Mouse (Mus musculus): ENCODE results near the gene H2-DMb2. TPM values are rescaled to one million over a fixed set of nuclear protein-coding genes. Genes with fewer than 3 reads are reported as not detected.

The H2-DMb2 gene
- polyA plus RNA-seq, 1 experiment from 2014 or later = 0.28 TPM

DNA sequence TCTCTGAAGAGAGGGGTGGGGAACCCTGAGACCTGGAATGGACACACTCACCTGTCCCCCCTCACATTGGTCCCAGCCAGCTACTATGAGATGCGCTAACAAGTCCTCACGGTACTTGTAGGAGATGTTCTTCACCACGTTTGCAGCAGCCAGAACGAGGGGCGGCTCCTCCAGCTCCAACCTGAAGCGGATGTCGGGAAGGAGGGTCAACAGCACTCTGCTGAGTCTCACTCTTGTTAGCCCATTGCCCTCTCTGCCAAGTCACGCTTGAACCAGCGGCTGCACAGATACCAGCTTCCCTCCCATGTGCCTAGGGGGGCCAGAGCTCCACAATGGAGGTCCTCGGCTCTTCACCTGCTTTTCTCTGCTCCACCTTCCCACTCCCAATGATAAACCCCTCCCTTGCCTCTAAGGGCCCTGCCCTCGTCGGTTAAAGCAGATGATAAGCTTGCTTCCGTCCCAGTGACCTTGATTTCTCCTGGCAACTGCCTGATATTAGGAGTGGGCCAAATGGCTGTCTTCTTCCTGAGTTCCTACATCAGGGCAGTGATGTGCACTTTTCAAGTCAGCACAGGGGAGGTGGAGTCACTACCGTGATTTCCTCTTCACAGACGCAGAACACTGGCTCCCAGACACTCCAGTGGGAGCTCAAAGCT, 40.6 kb downstream of the H2-DMb2 start:
- ATAC-seq = no peak
- H3K36me3 ChIP-seq (ENCODE audit: control insufficient read depth, insufficient read depth, low read length) = no peaks in the 10 kb centered on the region
- H3K27ac ChIP-seq (ENCODE audit: low read depth, low read length) = no peak overlapping the region
- no peak overlapping the region for H3K9ac ChIP-seq (ENCODE audit: low read depth, low read length)
- peaks cover 20% of the 10 kb centered on the region for H3K27me3 ChIP-seq (replicated peaks; ENCODE audit: control insufficient read depth, insufficient read depth, low read length)
- peaks cover 12% of the 10 kb centered on the region for H3K4me1 ChIP-seq (ENCODE audit: control insufficient read depth, insufficient read depth, low read depth, low read length)
- no peaks in the 10 kb centered on the region for H3K9me3 ChIP-seq (ENCODE audit: control insufficient read depth, low read length)
- no peak overlapping the region for H3K4me3 ChIP-seq (ENCODE audit: low read length)
- H3K4me2 ChIP-seq (ENCODE audit: low read length) = no peak overlapping the region
- whole genome bisulfite sequencing = 83% methylated on average over 15 of the region's 15 CpGs

- Histone ChIP-seq H3K4me2 (ENCODE audit: low read length) (no peak overlapping the region), H3K9me3 (ENCODE audit: control insufficient read depth, low read length) (no peaks in the 10 kb centered on the region), H3K36me3 (ENCODE audit: control insufficient read depth, insufficient read depth, low read length) (no peaks in the 10 kb centered on the region), H3K4me1 (ENCODE audit: control insufficient read depth, insufficient read depth, low read depth, low read length) (peaks cover 12% of the 10 kb centered on the region), H3K4me3 (ENCODE audit: low read length) (no peak overlapping the region), H3K27ac (ENCODE audit: low read depth, low read length) (no peak overlapping the region), H3K27me3 (replicated peaks; ENCODE audit: control insufficient read depth, insufficient read depth, low read length) (peaks cover 33% of the 10 kb centered on the region), H3K9ac (ENCODE audit: low read depth, low read length) (no peak overlapping the region)
- WGBS = 92% methylated on average over 9 of the region's 9 CpGs
- ATAC-seq = no peak
These were observed 42.4 kb downstream of the H2-DMb2 start for GRCm38 (mm10) chr17:34185526-34185925.

DNA sequence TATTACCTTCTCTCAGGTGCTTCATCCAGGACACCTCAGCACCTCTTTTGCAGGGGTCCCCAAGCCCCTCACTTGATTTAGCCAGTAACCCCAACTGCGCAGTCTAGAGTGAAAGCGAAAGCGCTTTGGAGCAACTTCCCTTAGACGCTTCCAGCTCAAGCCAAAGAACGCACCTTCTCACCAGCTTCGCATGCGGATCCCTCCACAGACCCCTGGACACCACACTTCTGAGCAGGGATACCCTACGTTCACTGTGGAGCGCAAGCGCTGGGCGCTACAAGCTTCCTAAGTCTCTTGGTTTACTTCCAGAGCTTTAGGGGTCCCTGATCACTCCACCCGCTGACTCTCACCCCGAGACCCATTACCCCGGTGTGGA, 43.8 kb downstream of the H2-DMb2 start:
- H3K27ac ChIP-seq (ENCODE audit: low read depth, low read length) = no peak overlapping the region
- peak overlapping the region; percentile 94 for H3K4me2 ChIP-seq (ENCODE audit: low read length)
- H3K36me3 ChIP-seq (ENCODE audit: control insufficient read depth, insufficient read depth, low read length) = no peaks in the 10 kb centered on the region
- peak overlapping the region; percentile 54 for H3K4me3 ChIP-seq (ENCODE audit: low read length)
- H3K9me3 ChIP-seq (ENCODE audit: control insufficient read depth, low read length) = no peaks in the 10 kb centered on the region
- ATAC-seq = peak; percentile 71
- WGBS = 3% methylated on average over 14 of the region's 14 CpGs
- peaks cover 38% of the 10 kb centered on the region for H3K27me3 ChIP-seq (replicated peaks; ENCODE audit: control insufficient read depth, insufficient read depth, low read length)
- peak overlapping the region; percentile 68 for H3K9ac ChIP-seq (ENCODE audit: low read depth, low read length)
- H3K4me1 ChIP-seq (ENCODE audit: control insufficient read depth, insufficient read depth, low read depth, low read length) = peaks cover 12% of the 10 kb centered on the region

DNA sequence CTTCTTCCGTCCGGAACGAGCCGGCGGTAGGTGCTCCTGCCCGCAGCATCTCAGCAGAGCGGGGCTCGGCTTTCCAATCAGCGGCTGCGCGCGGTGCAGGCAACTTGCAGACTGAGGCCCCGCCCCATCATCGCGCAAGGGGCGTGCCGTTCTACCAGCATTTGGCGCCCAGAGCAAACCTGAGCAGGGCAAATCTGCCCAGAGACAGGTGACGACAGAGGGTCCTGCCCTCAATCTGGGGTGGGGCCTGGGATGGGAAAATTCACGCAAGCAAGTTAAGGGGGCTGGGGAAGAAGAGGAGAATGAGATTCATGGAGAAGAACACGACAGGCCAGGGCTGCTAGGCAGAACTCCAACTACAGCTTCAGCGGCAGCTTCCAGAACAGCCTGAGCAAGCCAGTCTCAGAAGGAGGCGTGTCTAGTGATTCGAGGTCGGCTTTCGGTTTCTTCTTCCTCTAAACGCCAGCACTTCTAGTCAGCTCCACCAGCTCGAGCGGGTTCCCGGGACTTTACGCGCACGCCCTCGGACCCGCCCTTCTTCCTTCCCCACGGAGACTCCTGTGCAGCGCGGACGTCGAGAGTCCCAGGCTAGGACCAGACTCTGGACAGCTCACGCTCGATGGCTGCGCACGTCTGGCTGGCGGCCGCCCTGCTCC, 44.3 kb downstream of the H2-DMb2 start, which contains the start of the genes Tap1 and Psmb9:
Gene Tap1, plus strand, starts transcription at position 293 of the 656 bp plus-strand sequence.
Gene Psmb9, minus strand, starts transcription at position 504 of the 656 bp plus-strand sequence.
- peak within 1 kb of the TSS; percentile 94 for H3K4me2 ChIP-seq (ENCODE audit: low read length)
- peak within 1 kb of the TSS; percentile 68 for H3K9ac ChIP-seq (ENCODE audit: low read depth, low read length)
- peaks cover 38% of the 10 kb centered on the region for H3K27me3 ChIP-seq (replicated peaks; ENCODE audit: control insufficient read depth, insufficient read depth, low read length)
- no peaks in the 10 kb centered on the region for H3K36me3 ChIP-seq (ENCODE audit: control insufficient read depth, insufficient read depth, low read length)
- H3K27ac ChIP-seq (ENCODE audit: low read depth, low read length) = peak within 1 kb of the TSS; percentile 39; the same call in 1 of the 2 replicates
- no peaks in the 10 kb centered on the region for H3K9me3 ChIP-seq (ENCODE audit: control insufficient read depth, low read length)
- WGBS = under 1% methylated on average over 46 of the region's 46 CpGs
- peak; percentile 97 for ATAC-seq
- peaks cover 12% of the 10 kb centered on the region for H3K4me1 ChIP-seq (ENCODE audit: control insufficient read depth, insufficient read depth, low read depth, low read length)
- H3K4me3 ChIP-seq (ENCODE audit: low read length) = peak within 1 kb of the TSS; percentile 54

- peak overlapping the region; percentile 94 for H3K4me2 ChIP-seq (ENCODE audit: low read length)
- H3K27ac ChIP-seq (ENCODE audit: low read depth, low read length) = no peak overlapping the region
- no peaks in the 10 kb centered on the region for H3K9me3 ChIP-seq (ENCODE audit: control insufficient read depth, low read length)
- H3K27me3 ChIP-seq (replicated peaks; ENCODE audit: control insufficient read depth, insufficient read depth, low read length) = peaks cover 43% of the 10 kb centered on the region
- no peak for ATAC-seq
- peak overlapping the region; percentile 68 for H3K9ac ChIP-seq (ENCODE audit: low read depth, low read length)
- H3K4me1 ChIP-seq (ENCODE audit: control insufficient read depth, insufficient read depth, low read depth, low read length) = peaks cover 12% of the 10 kb centered on the region
- H3K4me3 ChIP-seq (ENCODE audit: low read length) = peak overlapping the region; percentile 54
- no peaks in the 10 kb centered on the region for H3K36me3 ChIP-seq (ENCODE audit: control insufficient read depth, insufficient read depth, low read length)
- WGBS = 3% methylated on average over 20 of the region's 20 CpGs
These were observed 44.9 kb downstream of the H2-DMb2 start for GRCm38 (mm10) chr17:34188010-34188409.

- no peaks in the 10 kb centered on the region for H3K9me3 ChIP-seq (ENCODE audit: control insufficient read depth, low read length)
- peaks cover 48% of the 10 kb centered on the region for H3K27me3 ChIP-seq (replicated peaks; ENCODE audit: control insufficient read depth, insufficient read depth, low read length)
- H3K9ac ChIP-seq (ENCODE audit: low read depth, low read length) = no peak overlapping the region
- H3K4me1 ChIP-seq (ENCODE audit: control insufficient read depth, insufficient read depth, low read depth, low read length) = peaks cover 12% of the 10 kb centered on the region
- no peak overlapping the region for H3K4me3 ChIP-seq (ENCODE audit: low read length)
- no peak overlapping the region for H3K4me2 ChIP-seq (ENCODE audit: low read length)
- H3K27ac ChIP-seq (ENCODE audit: low read depth, low read length) = no peak overlapping the region
- no peak for ATAC-seq
- H3K36me3 ChIP-seq (ENCODE audit: control insufficient read depth, insufficient read depth, low read length) = no peaks in the 10 kb centered on the region
- WGBS = 80% methylated on average over 6 of the region's 6 CpGs
These were observed 45.9 kb downstream of the H2-DMb2 start for GRCm38 (mm10) chr17:34188986-34189385.

- no peak overlapping the region for H3K4me3 ChIP-seq (ENCODE audit: low read length)
- H3K27me3 ChIP-seq (replicated peaks; ENCODE audit: control insufficient read depth, insufficient read depth, low read length) = peaks cover 60% of the 10 kb centered on the region
- 28% methylated on average over 16 of the region's 16 CpGs for WGBS
- H3K4me2 ChIP-seq (ENCODE audit: low read length) = no peak overlapping the region
- peaks cover 8% of the 10 kb centered on the region for H3K4me1 ChIP-seq (ENCODE audit: control insufficient read depth, insufficient read depth, low read depth, low read length)
- no peaks in the 10 kb centered on the region for H3K36me3 ChIP-seq (ENCODE audit: control insufficient read depth, insufficient read depth, low read length)
- no peak for ATAC-seq
- H3K27ac ChIP-seq (ENCODE audit: low read depth, low read length) = no peak overlapping the region
- H3K9me3 ChIP-seq (ENCODE audit: control insufficient read depth, low read length) = no peaks in the 10 kb centered on the region
- no peak overlapping the region for H3K9ac ChIP-seq (ENCODE audit: low read depth, low read length)
These were observed 49.7 kb downstream of the H2-DMb2 start for GRCm38 (mm10) chr17:34192852-34193251.

DNA sequence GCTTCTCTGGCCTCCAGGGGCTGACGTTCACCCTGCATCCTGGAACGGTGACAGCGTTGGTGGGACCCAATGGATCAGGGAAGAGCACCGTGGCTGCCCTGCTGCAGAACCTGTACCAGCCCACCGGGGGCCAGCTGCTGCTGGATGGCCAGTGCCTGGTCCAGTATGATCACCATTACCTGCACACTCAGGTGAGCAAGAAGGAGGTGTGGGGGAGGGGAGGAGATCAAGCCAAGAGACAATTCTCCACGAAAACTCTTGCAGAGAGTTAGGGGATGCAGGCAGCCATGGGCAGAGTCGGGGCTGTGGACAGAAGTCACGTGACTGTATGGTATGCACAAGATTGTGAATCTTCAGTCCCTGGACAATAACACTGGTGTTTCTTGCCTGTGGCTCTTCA, 50.4 kb downstream of the H2-DMb2 start:
- H3K4me1 ChIP-seq (ENCODE audit: control insufficient read depth, insufficient read depth, low read depth, low read length) = peaks cover 8% of the 10 kb centered on the region
- peaks cover 62% of the 10 kb centered on the region for H3K27me3 ChIP-seq (replicated peaks; ENCODE audit: control insufficient read depth, insufficient read depth, low read length)
- 56% methylated on average over 8 of the region's 8 CpGs for WGBS
- ATAC-seq = no peak
- no peak overlapping the region for H3K9ac ChIP-seq (ENCODE audit: low read depth, low read length)
- no peak overlapping the region for H3K27ac ChIP-seq (ENCODE audit: low read depth, low read length)
- H3K9me3 ChIP-seq (ENCODE audit: control insufficient read depth, low read length) = no peaks in the 10 kb centered on the region
- H3K4me2 ChIP-seq (ENCODE audit: low read length) = no peak overlapping the region
- H3K36me3 ChIP-seq (ENCODE audit: control insufficient read depth, insufficient read depth, low read length) = no peaks in the 10 kb centered on the region
- H3K4me3 ChIP-seq (ENCODE audit: low read length) = no peak overlapping the region

DNA sequence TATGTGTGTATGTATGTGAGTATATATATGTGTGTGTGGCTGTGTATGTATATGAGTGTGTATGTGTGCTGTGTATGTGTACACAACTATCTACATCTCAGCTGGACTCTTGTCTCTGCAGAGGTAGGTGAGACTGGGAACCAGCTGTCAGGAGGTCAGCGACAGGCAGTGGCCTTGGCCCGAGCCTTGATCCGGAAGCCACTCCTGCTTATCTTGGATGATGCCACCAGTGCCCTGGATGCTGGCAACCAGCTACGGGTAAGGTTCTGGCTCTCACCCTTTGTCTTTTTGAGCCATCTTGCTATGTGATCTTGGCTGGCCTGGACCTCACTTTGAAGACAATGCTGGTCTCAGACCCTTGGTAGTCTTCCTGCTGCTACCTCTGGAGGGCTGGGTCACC, 51.6 kb downstream of the H2-DMb2 start:
- Histone ChIP-seq H3K9me3 (ENCODE audit: control insufficient read depth, low read length) (no peaks in the 10 kb centered on the region), H3K27ac (ENCODE audit: low read depth, low read length) (no peak overlapping the region)
- no peak for ATAC-seq

More for the DNA sequence above, 51.6 kb downstream of the H2-DMb2 start:
- 98% methylated on average over 4 of the region's 4 CpGs for WGBS
- Histone ChIP-seq H3K36me3 (ENCODE audit: control insufficient read depth, insufficient read depth, low read length) (no peaks in the 10 kb centered on the region), H3K4me2 (ENCODE audit: low read length) (no peak overlapping the region), H3K27me3 (replicated peaks; ENCODE audit: control insufficient read depth, insufficient read depth, low read length) (peaks cover 63% of the 10 kb centered on the region), H3K4me1 (ENCODE audit: control insufficient read depth, insufficient read depth, low read depth, low read length) (peaks cover 8% of the 10 kb centered on the region), H3K9ac (ENCODE audit: low read depth, low read length) (no peak overlapping the region), H3K4me3 (ENCODE audit: low read length) (no peak overlapping the region)

Data from hindbrain, embryonic 16.5 days (tissue).